Mouse (Mus musculus): ENCODE measurements around the gene Utp15. TPM values are rescaled to one million over a fixed set of nuclear protein-coding genes. Genes with fewer than 3 reads are reported as not detected.
A peak's percentile ranks its signal among the peaks of the same experiment; 100 is the strongest.

The Utp15 gene
- total RNA-seq, 1 experiment from 2014 or later, result 15.7 TPM

DNA sequence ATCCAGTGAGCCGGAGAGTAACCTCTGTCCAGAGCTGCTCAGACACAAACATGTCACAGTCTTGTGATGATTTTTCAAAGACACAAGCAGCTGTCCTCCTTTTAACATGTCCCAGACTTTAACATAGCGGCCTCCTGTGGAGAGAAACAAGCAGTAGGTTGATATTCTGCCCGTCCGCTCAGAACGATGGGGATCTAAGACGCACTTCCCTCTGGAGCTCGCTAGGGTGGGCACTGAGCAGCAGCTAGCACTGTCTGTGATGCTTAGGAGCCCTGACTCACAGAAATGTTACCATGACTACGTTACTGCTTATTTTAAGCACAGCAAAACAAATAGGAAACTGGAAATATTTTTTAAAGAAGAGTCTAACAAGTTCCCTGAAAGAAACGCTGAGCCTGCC lies 7.9 kb downstream of the Utp15 start:
- no peak for DNase-seq

DNA sequence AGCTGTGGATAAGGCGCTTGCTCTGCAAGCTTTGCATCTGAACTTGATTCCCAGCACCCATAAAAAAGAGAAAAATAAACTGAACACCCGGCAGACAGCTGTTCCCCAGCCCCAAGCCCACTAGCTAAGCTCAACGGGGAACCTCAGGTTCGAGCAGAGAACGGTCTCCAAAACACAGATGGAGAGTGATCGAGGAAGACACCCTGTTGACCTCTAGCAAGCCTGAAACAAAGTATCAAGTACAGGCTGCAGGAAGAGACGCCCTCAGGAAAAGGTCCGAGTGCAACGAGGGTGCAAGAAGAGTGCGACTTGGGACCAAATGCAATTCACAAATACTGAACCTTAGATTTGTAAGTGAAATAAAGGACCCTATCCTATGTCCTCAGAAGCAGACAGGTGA lies 13.2 kb downstream of the Utp15 start:
- no peak for DNase-seq

DNA sequence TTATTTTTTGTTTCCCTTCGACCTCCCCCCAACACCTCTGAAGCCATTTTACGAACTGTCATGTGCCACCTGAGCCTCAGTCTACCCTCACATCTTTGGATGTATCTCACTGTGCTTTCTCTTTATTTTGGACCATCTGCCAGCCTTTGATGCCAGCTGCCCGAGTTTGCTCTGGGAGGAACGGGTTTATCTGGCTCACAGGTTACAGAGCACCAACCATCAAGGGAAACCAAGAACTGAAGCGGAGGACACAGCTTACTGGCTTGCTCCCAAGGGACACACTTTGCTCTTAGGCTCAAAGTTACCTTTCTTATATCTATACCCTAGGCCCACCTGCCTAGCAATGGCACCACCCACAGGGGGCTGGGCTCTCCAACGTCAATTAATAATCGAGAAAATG lies 17.5 kb downstream of the Utp15 start:
- DNase-seq, result no peak

DNA sequence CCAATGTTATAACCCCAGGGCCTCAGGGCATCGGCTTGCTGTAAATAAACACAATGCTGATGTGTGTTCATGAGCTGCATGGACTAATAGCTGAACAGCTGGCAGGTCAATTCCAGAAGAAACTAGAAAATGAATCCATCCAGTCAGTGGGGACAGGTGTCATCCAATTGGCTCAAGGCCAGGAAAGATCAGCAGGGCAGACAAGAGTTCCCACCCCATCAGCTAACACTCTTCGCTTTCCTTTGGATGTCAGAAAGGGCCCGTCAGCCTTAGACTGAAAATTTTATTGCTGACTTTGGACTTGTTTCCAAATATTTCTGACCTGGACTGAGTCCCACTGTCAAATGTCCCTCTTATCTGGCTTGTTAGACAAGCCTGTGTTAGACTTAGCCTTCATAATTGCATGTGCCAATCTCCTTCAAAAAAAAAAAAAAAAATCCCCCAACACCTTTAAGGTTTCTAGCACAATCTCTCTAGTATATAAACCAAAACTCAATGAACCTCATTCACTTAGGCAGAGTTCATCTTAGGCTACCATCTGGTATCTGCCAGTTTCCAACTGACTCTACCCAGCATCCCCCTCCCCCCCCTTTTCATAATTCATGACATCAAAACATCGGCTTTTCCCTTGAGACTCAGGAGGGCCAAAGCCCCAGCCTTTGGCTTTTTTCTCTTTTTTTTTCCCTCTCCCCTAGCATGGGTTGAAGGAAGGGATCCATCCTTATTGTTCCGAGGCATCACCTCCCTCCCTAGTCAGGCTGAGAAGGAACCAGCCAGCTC lies 18.1 kb downstream of the Utp15 start:
- DNase-seq, result peak; percentile 34

DNA sequence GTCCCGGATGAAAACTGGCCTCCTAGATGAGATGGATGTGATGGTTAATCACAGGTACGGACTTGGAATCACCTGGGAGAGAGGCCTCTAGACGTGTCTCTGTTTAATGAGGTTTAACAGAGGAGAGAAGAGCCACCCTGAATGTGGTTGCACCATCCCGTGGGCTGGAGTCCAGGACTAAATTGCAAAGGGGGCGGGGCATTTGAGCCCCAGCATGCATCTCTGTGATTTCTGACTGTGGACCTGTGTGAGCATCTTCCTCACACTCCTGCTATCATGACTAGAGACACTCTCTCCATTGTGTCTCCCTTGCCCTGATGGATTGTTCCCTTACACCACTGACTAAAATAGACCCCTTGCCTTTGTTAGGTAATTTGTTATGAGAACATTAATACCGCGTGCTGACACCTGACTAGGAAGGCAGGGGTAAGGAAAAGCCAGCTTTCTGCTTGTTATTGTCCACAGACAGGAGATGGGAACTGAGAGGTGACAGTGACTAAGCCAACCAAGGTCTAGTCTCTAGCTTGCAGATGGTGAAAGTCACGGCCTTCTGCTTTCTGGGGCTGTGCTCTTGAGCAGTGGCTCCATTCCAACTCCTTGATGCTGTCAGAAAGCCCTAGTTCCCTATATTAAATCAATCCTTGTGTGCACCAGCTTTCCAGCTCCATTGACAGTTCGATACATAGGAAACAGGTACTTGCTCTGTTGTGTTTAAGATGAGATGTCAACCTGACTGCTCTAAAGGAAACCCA lies 21.1 kb downstream of the Utp15 start:
- DNase-seq, result peak; percentile 70

DNA sequence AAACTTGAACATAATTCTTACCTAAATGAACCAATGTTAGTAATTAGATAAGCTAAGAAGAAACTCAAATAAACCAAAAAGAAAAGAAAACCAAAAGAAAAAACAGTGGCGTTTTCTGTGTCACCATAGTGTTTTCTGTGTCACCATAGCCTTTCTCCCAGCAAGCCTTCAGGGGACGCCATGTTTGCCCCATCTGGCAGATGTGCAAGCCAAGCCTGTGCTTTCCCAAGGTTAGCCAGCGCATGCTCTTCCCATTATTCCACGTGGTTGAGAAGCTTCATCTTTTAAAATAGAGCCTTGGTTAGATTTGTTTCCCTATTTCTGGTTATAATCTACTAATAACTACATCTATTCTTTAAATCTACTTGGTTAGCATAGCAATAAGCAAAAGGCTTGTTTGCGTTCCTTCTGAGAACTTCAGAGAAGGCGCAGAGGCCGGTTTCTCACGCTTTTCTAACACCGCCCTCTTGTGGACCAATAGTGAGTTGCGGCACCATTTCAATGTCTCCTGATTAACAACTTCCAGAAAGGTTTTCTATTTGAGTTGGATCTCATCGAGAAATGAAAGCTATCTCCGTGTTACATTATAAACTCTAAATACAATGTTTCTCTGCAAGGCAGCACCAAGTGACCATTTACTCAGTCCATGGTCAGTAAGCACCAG lies 22.7 kb downstream of the Utp15 start:
- peak; percentile 78 for DNase-seq

DNA sequence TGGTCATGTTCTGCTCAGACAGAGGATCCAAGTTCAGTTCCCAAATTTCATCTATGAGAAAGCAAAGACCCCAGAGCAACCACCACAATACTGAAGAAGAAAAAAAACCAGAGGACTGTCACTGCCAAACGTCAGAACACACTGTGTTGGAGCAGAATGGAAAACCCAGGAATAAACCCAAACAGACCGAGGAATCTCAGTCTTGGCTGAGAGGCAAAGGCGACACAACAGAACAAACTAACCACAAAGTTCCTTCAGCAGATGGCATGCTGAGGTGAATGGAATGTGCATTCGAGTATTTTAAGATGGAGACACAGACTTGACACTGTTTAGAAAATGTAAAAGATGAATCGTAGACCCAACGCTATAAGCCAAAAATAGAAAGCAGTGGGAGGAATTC lies 27.4 kb downstream of the Utp15 start:
- no peak for DNase-seq

DNA sequence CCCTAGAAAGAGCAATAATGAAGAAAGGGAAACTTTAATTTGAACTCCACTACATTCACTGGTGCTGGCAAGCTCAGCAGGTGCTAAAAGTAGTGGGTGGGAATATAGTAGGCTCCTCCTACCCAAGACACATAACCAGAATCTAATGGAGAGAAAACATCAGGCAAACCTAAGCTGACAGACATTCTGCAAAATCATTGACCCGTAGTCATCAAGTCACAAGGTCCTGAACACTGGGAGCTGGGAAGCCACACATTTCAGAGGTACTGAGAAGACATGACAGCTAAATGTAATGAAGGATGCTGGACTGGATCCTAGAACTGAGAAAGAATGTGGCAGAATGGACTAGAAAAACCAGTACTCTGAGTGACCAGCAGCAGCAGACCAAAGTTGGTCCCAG lies 32.3 kb downstream of the Utp15 start:
- no peak for DNase-seq

DNA sequence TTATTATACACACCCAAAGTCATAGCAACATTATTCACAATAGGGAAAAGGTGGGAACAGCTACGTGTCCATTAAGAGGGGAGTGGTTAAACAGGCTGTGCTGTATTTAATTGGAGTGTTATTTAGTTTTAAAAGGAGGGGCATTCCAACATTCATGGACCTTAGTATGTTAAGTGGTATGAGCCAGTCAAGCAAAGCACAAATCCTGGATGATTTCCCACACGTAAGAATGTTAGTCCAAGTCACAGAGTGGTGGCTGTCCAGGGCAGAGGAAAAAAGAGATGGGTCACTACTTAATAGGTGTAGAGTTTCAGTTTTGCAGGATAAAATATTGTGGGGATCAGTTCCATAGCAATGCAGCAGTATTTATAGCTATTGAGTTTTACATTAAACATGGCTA lies 36.6 kb downstream of the Utp15 start:
- DNase-seq, result no peak

DNA sequence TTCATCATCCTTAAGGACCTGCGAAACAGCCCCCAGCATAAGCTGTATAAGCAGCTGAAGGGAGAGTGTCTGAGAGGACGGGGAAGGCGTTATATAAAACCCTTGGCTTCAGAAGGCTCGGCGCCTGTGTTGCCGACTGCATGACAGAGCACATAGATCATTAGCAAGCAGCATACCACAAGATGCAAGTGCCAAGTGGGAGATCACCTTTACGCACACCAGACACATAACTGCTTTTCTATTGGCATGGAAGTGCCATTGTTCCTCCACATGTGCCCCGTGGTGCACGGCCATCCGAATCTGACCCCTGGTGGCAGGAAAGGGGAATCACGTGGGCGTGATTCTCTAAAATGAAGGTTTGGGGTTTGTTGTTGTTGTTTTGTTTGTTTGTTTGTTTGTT lies 40.0 kb downstream of the Utp15 start:
- peak; percentile 68 for DNase-seq

DNA sequence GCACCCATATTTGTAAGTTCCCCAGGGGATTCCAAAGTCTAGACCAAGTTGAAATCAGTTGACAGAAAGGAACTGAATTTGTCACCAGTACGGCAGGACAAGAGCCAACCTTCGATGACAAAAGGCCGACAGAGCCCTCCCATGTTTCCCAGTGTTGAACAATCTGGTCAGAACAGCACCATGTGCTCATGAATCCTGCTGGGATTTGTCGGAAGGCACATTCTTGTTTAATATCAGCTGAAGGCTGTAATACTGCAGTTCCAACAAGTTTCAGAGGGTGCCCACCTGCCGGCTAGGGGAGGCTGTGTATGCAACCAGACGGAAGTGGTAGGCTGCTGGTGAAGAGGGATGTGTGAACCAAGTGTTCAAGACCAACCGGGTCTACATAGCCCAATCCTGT lies 52.7 kb downstream of the Utp15 start:
- DNase-seq, result no peak

DNA sequence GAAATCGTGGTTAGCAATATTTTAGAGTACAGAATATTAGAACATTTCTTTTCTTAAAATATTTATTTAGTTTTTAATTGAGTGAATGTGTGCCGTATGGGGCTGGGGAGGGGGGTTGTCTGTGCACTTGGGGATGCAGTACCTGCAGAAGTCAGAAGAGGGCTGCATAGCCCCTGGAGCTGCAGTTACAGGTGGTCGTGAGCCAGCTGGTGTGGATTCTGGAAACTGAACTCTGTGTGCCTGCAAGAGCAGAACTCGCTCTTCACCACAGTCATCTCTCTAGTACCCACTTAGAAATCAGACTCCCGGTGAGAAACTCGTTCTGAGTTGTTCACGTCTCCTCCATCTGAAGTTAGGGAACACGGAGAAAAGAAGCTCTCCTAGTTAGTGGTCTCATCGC lies 54.0 kb downstream of the Utp15 start:
- no peak for DNase-seq

DNA sequence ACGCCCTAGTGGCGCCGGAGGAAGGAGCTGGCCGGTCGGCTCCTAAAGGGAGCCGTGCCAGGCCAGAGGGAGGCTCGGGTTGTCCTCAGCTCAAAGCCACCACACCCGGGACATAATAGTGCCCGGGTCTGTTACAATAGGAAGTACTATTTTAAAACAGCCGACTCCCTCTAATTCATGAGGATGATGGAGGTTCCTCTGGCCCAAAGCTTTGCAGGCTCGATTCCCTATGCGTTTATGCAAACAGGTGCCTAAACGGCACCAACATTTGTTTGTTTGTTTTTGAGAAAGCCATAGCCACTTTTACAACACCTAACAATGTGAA lies 56.3 kb downstream of the Utp15 start:
- DNase-seq, result no peak

DNA sequence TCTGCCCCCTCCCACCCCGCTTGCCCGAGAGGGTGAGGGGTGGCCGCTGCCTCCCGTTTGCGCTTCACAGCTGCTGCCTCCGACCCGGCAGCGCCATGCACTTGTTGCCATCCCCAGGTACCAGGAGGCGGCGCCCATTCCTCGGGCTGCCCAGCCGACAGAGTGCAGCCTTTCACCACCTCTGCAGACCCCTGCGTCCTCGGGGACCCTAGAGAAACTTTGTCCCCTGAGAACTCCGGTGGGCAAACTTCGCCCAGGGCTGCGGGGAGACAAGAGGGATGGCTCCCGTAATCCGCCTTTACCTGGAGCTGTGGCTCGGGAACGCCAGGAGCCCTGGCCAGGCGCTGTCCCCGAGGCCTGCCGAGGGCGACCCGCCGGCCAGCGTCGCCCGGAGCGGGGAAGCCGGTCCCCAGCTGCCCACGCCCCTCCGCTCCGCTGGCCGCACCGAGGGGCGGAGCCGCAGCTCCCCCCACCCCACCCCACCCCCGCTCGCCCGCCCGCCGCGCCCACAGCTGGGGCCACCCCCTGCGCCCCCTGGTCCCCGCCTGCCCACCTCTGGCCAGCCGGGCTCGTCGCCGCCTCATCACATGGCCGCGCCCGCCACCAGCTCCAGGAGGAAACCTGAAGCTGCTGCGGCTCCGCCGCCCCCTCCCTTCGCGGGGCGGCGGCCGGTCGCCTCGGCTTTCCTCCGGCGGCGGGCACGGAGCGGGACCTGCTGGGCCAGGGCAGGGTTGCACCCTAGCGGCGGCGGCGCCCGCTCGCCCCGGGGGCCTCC lies 56.9 kb downstream of the Utp15 start, which contains the start of gene Arhgef28:
Arhgef28 (minus strand) TSS at position 669 of the 775 bp plus-strand sequence.
- DNase-seq, result peak; percentile 90

DNA sequence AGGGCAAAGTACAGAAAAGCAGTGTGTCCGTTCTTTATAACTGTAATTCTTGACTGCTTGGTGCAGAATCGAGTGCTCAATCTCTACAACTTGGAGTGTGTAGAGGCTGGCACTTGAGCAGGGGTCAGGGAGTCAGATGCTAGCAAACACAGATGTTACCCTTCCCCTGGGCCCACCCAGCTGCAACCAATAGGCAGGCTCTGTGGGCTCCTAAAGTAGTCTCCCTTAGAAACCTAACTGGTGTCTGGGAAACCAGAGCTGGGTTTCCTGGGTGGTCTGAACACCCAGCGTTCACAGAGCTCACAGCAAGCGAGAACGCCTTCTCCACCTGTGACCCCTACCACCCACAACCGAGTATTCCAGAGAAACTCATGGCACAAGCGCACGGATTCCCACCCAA lies 57.7 kb downstream of the Utp15 start:
- DNase-seq, result peak; percentile 9

DNA sequence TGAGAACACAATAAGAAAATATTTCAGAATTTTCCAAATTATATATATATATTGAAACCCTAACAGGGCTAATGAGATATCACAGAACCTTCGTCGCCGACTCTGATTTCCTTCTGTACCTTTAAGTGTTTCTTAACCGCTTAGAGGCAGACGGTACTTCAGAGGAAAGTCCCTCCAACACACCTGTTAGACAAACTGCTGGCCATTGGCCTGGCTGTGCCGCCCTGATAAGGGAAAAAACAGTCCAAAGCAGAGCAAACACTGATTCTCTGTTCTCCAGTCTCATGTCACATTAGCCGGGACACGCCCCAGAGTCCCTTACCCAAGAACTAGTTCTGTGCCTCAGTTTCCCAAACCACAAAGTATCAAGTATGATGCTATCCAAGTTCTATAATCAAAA lies 58.5 kb downstream of the Utp15 start:
- no peak for DNase-seq

DNA sequence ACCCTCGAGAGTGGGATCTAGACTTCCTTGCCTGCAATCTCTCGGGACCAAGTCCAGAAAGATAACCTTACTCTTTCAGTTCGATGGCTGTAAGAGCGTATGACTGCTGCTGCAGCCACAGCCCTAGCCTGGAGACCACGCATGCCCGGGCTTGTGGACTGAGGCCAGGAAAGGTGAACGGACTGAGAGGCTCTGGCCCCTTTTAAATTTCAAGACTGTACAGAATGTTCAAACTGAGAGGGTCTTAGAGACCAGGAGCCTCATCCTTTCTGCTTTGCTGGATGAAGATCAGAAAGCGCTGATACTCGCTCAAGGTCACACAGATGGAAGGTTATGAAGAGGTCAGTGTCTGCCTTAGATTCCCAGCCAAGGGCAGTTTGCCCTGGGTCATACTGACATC lies 61.4 kb downstream of the Utp15 start:
- DNase-seq, result peak; percentile 20

Other genes starting within 250 kb of the Utp15 start
- 19.5 and 25.9 TPM in 2 replicates for gene Arhgef28, start 56.6 kb downstream of the Utp15 start, total RNA-seq (2021)
- 22.0 and 26.4 TPM in 2 replicates for gene Ankra2, start within 50 bp of the Utp15 start, total RNA-seq (2021)
- gene Gm21976, start 16.8 kb upstream of the Utp15 start, total RNA-seq (2021), result not detected in 2 replicates
- 364 and 430 TPM in 2 replicates for gene Btf3, start 54.0 kb upstream of the Utp15 start, total RNA-seq (2021)
- 0.75 and 0.82 TPM in 2 replicates for gene Foxd1, start 91.2 kb upstream of the Utp15 start, total RNA-seq (2021)
- gene Gm10320, start 229.0 kb upstream of the Utp15 start, total RNA-seq (2021), result not detected in 2 replicates

Data from adrenal gland, postnatal 14 days (tissue).